Mouse (Mus musculus): Measurements from ENCODE around the gene Coq4. TPM values are rescaled to one million over a fixed set of nuclear protein-coding genes. Genes with fewer than 3 reads are reported as not detected.

Coq4 gene
- polyA plus RNA-seq, 1 experiment = 7.7 TPM

- Histone ChIP-seq H3K27ac (ENCODE audit: insufficient read depth, low read depth, low read length) (no peak overlapping the region), H3K4me3 (ENCODE audit: insufficient read depth, low read length) (no peak overlapping the region), H3K4me1 (ENCODE audit: control insufficient read depth, insufficient read depth, low read length) (no peaks in the 10 kb centered on the region)
- TF ChIP-seq POLR2A (IDR thresholded peaks at IDR 0.05; ENCODE audit: borderline replicate concordance, low read depth, low read length) = no peak
- TF ChIP-seq CTCF (IDR thresholded peaks at IDR 0.05; ENCODE audit: low read depth, low read length) = no peak
Measured at GRCm38 (mm10) chr2:29844115-29844514, 56.8 kb downstream of the Coq4 start.

GRCm38 (mm10) chr2:29844661-29845060 is 57.4 kb downstream of the Coq4 start:
- TF ChIP-seq CTCF (IDR thresholded peaks at IDR 0.05; ENCODE audit: low read depth, low read length) = no peak
- no peak for TF ChIP-seq POLR2A (IDR thresholded peaks at IDR 0.05; ENCODE audit: borderline replicate concordance, low read depth, low read length)
- no peak overlapping the region for H3K4me3 ChIP-seq (ENCODE audit: insufficient read depth, low read length)
- no peak overlapping the region for H3K27ac ChIP-seq (ENCODE audit: insufficient read depth, low read depth, low read length)
- H3K4me1 ChIP-seq (ENCODE audit: control insufficient read depth, insufficient read depth, low read length) = no peaks in the 10 kb centered on the region

GRCm38 (mm10) chr2:29845636-29846035 is 58.3 kb downstream of the Coq4 start:
- no peak overlapping the region for H3K27ac ChIP-seq (ENCODE audit: insufficient read depth, low read depth, low read length)
- no peak overlapping the region for H3K4me3 ChIP-seq (ENCODE audit: insufficient read depth, low read length)
- H3K4me1 ChIP-seq (ENCODE audit: control insufficient read depth, insufficient read depth, low read length) = no peaks in the 10 kb centered on the region
- TF ChIP-seq POLR2A (IDR thresholded peaks at IDR 0.05; ENCODE audit: borderline replicate concordance, low read depth, low read length) (no peak), CTCF (IDR thresholded peaks at IDR 0.05; ENCODE audit: low read depth, low read length) (no peak)

GRCm38 (mm10) chr2:29846061-29846853 is 59.0 kb downstream of the Coq4 start:
- Histone ChIP-seq H3K4me3 (ENCODE audit: insufficient read depth, low read length) (no peak overlapping the region), H3K27ac (ENCODE audit: insufficient read depth, low read depth, low read length) (no peak overlapping the region), H3K4me1 (ENCODE audit: control insufficient read depth, insufficient read depth, low read length) (no peaks in the 10 kb centered on the region)
- TF ChIP-seq CTCF (IDR thresholded peaks at IDR 0.05; ENCODE audit: low read depth, low read length) = no peak
- no peak for TF ChIP-seq POLR2A (IDR thresholded peaks at IDR 0.05; ENCODE audit: borderline replicate concordance, low read depth, low read length)

- no peaks in the 10 kb centered on the region for H3K4me1 ChIP-seq (ENCODE audit: control insufficient read depth, insufficient read depth, low read length)
- no peak overlapping the region for H3K4me3 ChIP-seq (ENCODE audit: insufficient read depth, low read length)
- TF ChIP-seq CTCF (IDR thresholded peaks at IDR 0.05; ENCODE audit: low read depth, low read length) (no peak), POLR2A (IDR thresholded peaks at IDR 0.05; ENCODE audit: borderline replicate concordance, low read depth, low read length) (no peak)
- H3K27ac ChIP-seq (ENCODE audit: insufficient read depth, low read depth, low read length) = no peak overlapping the region
Measured at GRCm38 (mm10) chr2:29846911-29847310, 59.6 kb downstream of the Coq4 start.

Other genes starting within 250 kb of the Coq4 start
- 20.5 and 23.6 TPM in 2 replicates for gene Rapgef1, start 167.8 kb upstream of the Coq4 start, polyA plus RNA-seq (2012; ENCODE audit: insufficient read depth, insufficient read length, missing spikeins)
- not detected in 2 replicates for gene Gm13420, start 35.8 kb upstream of the Coq4 start, polyA plus RNA-seq (2012; ENCODE audit: insufficient read depth, insufficient read length, missing spikeins)
- 1.1 TPM in 1 of 2 replicates, not detected in the other for gene Gm13547, start 28.2 kb upstream of the Coq4 start, polyA plus RNA-seq (2012; ENCODE audit: insufficient read depth, insufficient read length, missing spikeins)
- 18.0 and 19.0 TPM in 2 replicates for gene Trub2, start 1.0 kb downstream of the Coq4 start, polyA plus RNA-seq (2012; ENCODE audit: insufficient read depth, insufficient read length, missing spikeins)
- 14.0 and 15.3 TPM in 2 replicates for gene Slc27a4, start 15.1 kb downstream of the Coq4 start, polyA plus RNA-seq (2012; ENCODE audit: insufficient read depth, insufficient read length, missing spikeins)
- 27.7 and 37.4 TPM in 2 replicates for gene Urm1, start 32.6 kb downstream of the Coq4 start, polyA plus RNA-seq (2012; ENCODE audit: insufficient read depth, insufficient read length, missing spikeins)
- 7.9 and 10.1 TPM in 2 replicates for gene Cercam, start 81.7 kb downstream of the Coq4 start, polyA plus RNA-seq (2012; ENCODE audit: insufficient read depth, insufficient read length, missing spikeins)
- gene Odf2, start 101.7 kb downstream of the Coq4 start, polyA plus RNA-seq (2012; ENCODE audit: insufficient read depth, insufficient read length, missing spikeins) = 49.8 and 50.6 TPM in 2 replicates
- 19.0 and 20.6 TPM in 2 replicates for gene Gle1, start 147.9 kb downstream of the Coq4 start, polyA plus RNA-seq (2012; ENCODE audit: insufficient read depth, insufficient read length, missing spikeins)
- 98.2 and 109 TPM in 2 replicates for gene Sptan1, start 178.1 kb downstream of the Coq4 start, polyA plus RNA-seq (2012; ENCODE audit: insufficient read depth, insufficient read length, missing spikeins)